Mouse (Mus musculus) forebrain, postnatal 0 days (tissue): Measurements from ENCODE around the gene Pir. TPM values are rescaled to one million over a fixed set of nuclear protein-coding genes. Genes with fewer than 3 reads are reported as not detected.

Experiments
- ATAC-seq: fragments of 200-750 bp; cut with Nextera tagmentation; 2 replicates; pipeline ENCODE4 v1.8.0; 2017; ENCODE audit warnings: mild to moderate bottlenecking, moderate library complexity
- DNase-seq: peaks from one replicate; pipeline ENCODE4 v3.0.0-alpha.2; 2015
- H3K27ac ChIP-seq: fragments of 300-500 bp; sonication (generic); 2 replicates; pipeline ENCODE4 v1.5.1; 2014; ENCODE audit warnings: low read depth, mild to moderate bottlenecking, antibody characterized with exemption, low read length, moderate library complexity, mixed read lengths
- H3K27me3 ChIP-seq: fragments of 300-500 bp; sonication (generic); 2 replicates; pipeline ENCODE4 v1.6.1; 2014; ENCODE audit warnings: mild to moderate bottlenecking, low read length, mixed read lengths; ENCODE audit not compliant: insufficient read depth
- H3K36me3 ChIP-seq: fragments of 300-500 bp; sonication (generic); 2 replicates; pipeline ENCODE4 v1.6.1; 2014; ENCODE audit warnings: mild to moderate bottlenecking, moderate library complexity; ENCODE audit not compliant: insufficient read depth
- H3K4me1 ChIP-seq: fragments of 300-500 bp; sonication (generic); 2 replicates; pipeline ENCODE4 v1.6.1; 2014; ENCODE audit warnings: antibody characterized with exemption; ENCODE audit not compliant: insufficient read depth
- H3K4me2 ChIP-seq: fragments of 300-500 bp; sonication (generic); 2 replicates; pipeline ENCODE4 v1.6.1; 2014; ENCODE audit warnings: low read depth, mild to moderate bottlenecking, moderate library complexity
- H3K4me3 ChIP-seq: fragments of 300-500 bp; sonication (generic); 2 replicates; pipeline ENCODE4 v1.5.1; 2014; ENCODE audit warnings: low read depth, low read length, mixed read lengths
- H3K9ac ChIP-seq: fragments of 300-500 bp; sonication (generic); 2 replicates; pipeline ENCODE4 v1.6.1; 2014; ENCODE audit warnings: mild to moderate bottlenecking
- H3K9me3 ChIP-seq: fragments of 300-500 bp; sonication (generic); 2 replicates; pipeline ENCODE4 v1.6.1; 2016; ENCODE audit warnings: low read length
- CTCF ChIP-seq: sonication (generic); IDR thresholded peaks from 2 replicates; pipeline ENCODE4 v1.5.1; 2016; ENCODE audit warnings: antibody characterized with exemption, control low read depth, low read depth
- WGBS: fragments of 180-500 bp; shearing (Covaris S2); extraction: QIAGEN DNeasy Blood & Tissue Kit; methylation state at CpG from one replicate; pipeline ENCODE4 v1.1.7; 2014; 5-methylcytosine and 5-hydroxymethylcytosine counted together
- polyA plus RNA-seq: library from polyadenylated mRNA; unstranded; fragments of >200 nt; fragmentation: Nextera tagmentation; extraction: Ambion mirVana; gene quantifications from 2 replicates; pipeline ENCODE4 v1.2.1, GENCODE M21; 2015
- total RNA-seq: library from RNA; depleted of rRNA; stranded (reverse); fragments of >200 nt; gene quantifications from 2 replicates; pipeline ENCODE4 v1.2.3, GENCODE M21; 2014; rRNA removed

The Pir gene
- total RNA-seq (1.4 and 3.1 TPM in 2 replicates), polyA plus RNA-seq (4.3 and 6.1 TPM in 2 replicates)

DNA sequence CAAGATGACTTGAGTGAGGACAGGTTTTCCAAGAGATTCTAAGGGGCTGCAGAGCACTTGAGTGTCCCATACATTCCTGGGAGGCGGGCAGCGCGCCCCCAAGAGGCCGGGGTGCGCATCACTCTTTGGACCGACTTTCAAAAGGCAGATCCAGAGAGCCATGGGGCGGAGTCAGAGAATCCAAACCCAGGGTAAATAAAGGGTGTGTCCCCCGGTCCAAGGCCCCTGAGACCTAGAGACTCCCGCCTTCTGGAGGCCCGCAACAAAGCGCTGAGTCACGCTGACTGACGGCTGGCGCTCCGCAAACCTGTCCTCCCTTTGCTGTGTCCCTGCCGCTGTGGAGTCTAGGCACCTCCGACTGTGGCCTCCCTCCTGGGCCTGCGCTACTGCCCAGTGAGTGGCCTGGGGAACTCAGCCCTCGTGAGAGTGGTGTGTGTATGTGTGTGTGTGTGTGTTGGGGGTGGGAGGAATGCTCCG lies at the start of gene Pir:
TSS of gene Pir (plus strand) at position 87 of the 477 bp plus-strand sequence.
- 25% methylated on average over 20 of the region's 20 CpGs for WGBS
- peak; percentile 73 for ATAC-seq

DNA sequence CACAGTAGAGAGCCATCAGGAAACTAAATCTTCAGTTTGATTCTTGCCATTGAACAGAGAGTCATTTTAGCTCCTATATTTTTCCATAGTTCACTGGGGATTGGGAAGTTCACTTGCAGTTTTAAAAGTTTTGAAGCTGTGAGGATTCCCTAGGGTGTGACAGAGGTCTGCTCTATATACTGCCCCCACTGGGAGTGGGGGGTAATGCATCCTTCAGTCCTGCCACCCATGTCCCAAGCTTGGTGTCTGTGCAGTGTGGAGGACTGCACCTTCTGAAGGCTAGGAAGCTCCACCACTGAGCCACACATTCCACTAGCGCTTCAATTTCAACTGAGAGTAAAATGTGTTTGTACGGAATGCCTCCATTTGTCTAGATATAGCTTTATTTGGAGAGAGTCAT lies 47.2 kb upstream of the Pir start:
- no peak overlapping the region for H3K9ac ChIP-seq
- H3K4me3 ChIP-seq: no peak overlapping the region
- no peaks in the 10 kb centered on the region for H3K27me3 ChIP-seq
- H3K4me2 ChIP-seq: no peak overlapping the region
- H3K4me1 ChIP-seq: no peaks in the 10 kb centered on the region
- no peak for DNase-seq
- ATAC-seq: no peak
- H3K9me3 ChIP-seq: no peaks in the 10 kb centered on the region
- TF ChIP-seq CTCF: no peak
- 70% methylated on average over 2 of the region's 2 CpGs for WGBS
- H3K36me3 ChIP-seq: no peaks in the 10 kb centered on the region
- no peak overlapping the region for H3K27ac ChIP-seq

More for the DNA sequence above, at the start of gene Pir:
- TF ChIP-seq CTCF: peak; percentile 37; the same call in 1 of the 2 replicates
- peak within 1 kb of the TSS; percentile 50 for H3K4me2 ChIP-seq
- H3K27me3 ChIP-seq: no peaks in the 10 kb centered on the region
- no peaks in the 10 kb centered on the region for H3K9me3 ChIP-seq
- no peaks in the 10 kb centered on the region for H3K4me1 ChIP-seq
- H3K9ac ChIP-seq: peak within 1 kb of the TSS; percentile 28; the same call in 1 of the 2 replicates
- peak; percentile 39 for DNase-seq
- H3K36me3 ChIP-seq: no peaks in the 10 kb centered on the region
- no peak within 1 kb of the TSS for H3K27ac ChIP-seq
- H3K4me3 ChIP-seq: peak within 1 kb of the TSS; percentile 32

DNA sequence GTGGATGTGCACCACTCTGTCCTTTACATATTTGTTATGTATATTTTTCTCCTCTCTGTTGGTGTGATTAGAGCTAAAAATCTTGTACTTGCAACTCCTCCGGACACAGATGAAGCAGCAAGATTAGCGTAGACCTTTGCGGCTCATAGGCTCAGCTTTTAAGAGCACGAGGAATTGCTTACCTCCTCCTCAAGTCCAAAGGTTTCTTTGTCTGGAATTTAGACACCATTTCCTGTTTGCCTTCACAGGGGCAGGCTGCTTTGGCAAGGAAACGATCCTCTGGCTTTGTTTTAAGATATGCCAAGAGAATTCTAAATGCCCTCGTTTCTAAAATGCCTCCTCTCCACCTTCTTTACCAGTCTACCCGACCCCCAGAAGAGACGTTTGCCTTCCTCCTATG lies 35.8 kb upstream of the Pir start:
- H3K4me3 ChIP-seq: no peak overlapping the region
- H3K9ac ChIP-seq: no peak overlapping the region
- 51% methylated on average over 8 of the region's 8 CpGs for WGBS
- ATAC-seq (no peak), DNase-seq (no peak)
- H3K9me3 ChIP-seq: no peaks in the 10 kb centered on the region
- no peak overlapping the region for H3K27ac ChIP-seq
- no peaks in the 10 kb centered on the region for H3K4me1 ChIP-seq
- H3K4me2 ChIP-seq: no peak overlapping the region
- H3K27me3 ChIP-seq: no peaks in the 10 kb centered on the region
- H3K36me3 ChIP-seq: no peaks in the 10 kb centered on the region
- TF ChIP-seq CTCF: no peak

DNA sequence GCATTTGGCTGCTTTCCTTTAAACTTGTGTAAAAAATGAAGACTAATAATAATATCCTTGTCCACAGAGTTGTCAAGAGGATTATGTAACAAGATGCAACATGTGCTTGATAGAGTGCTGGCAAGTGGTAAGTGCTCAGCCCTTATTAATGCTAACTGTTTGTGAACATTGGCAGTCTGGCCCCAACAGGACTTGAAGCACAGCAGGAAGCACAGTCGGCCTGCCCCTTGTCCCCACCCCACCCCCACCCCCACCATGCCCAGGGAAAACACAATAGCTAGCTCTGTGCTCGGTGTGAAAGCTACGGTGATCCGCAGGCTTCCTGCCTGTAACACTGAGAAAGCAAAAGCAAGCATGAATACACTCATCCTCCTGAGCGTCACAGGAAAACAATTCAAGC lies 23.5 kb upstream of the Pir start:
- ATAC-seq (0 out of 2 replicates have a peak, but pooled peaks have one; percentile 27), DNase-seq (no peak)
- H3K27ac ChIP-seq: no peak overlapping the region
- 0 out of 2 replicates have a peak overlapping the region, but pooled peaks have one; percentile 5 for H3K4me2 ChIP-seq
- H3K4me1 ChIP-seq: no peaks in the 10 kb centered on the region
- H3K4me3 ChIP-seq: no peak overlapping the region
- no peak for TF ChIP-seq CTCF
- H3K9ac ChIP-seq: no peak overlapping the region
- H3K27me3 ChIP-seq: no peaks in the 10 kb centered on the region
- H3K36me3 ChIP-seq: no peaks in the 10 kb centered on the region
- no peaks in the 10 kb centered on the region for H3K9me3 ChIP-seq
- 34% methylated on average over 5 of the region's 5 CpGs for WGBS

DNA sequence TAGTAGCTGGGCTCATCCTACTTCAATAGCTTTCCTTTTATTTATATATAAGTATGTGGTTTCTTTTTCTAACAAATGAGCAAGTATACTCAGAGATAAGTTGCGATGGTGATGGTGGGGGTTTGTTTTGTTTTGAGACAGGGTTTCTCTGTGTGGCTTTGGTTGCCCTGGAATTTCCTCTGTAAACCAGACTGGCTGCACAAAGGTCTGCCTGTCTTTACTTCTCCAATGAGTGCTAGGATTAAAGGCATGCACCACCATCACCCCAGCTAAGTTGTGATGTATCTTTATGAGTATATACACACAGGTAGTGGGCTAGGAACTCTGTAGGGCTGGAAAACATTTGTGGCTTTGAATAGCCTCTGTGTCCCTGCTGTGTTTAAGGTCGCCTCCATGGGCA lies 22.4 kb upstream of the Pir start:
- Histone ChIP-seq H3K27me3 (no peaks in the 10 kb centered on the region), H3K4me3 (no peak overlapping the region), H3K36me3 (no peaks in the 10 kb centered on the region), H3K9me3 (no peaks in the 10 kb centered on the region), H3K4me2 (no peak overlapping the region), H3K4me1 (no peaks in the 10 kb centered on the region), H3K27ac (no peak overlapping the region), H3K9ac (no peak overlapping the region)
- DNase-seq: no peak
- no peak for ATAC-seq
- 67% methylated on average over 2 of the region's 2 CpGs for WGBS
- no peak for TF ChIP-seq CTCF

DNA sequence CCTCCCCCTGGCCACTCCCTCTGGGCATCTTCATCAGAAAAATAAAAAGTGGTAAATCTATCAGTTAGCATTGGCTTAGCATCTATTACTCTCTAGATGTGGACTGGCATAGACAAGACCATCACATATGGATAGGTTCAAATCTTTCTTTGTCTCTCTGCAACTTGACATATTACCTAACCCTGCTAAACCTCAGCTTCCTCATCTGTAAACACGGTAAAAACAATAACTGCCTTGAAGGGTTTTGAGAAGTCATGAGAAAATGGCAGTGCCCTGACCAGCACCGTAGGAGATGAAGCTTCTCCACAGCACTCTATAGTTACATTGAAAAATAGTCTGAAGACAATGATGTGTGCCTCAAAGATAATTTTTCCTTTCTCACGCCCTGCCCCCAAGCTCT lies 12.6 kb upstream of the Pir start:
- H3K9ac ChIP-seq: no peak overlapping the region
- no peaks in the 10 kb centered on the region for H3K9me3 ChIP-seq
- H3K4me2 ChIP-seq: no peak overlapping the region
- no peaks in the 10 kb centered on the region for H3K36me3 ChIP-seq
- 89% methylated on average over 3 of the region's 3 CpGs for WGBS
- DNase-seq (no peak), ATAC-seq (no peak)
- H3K4me1 ChIP-seq: no peaks in the 10 kb centered on the region
- no peaks in the 10 kb centered on the region; the same call in 1 of the 2 replicates for H3K27me3 ChIP-seq
- H3K4me3 ChIP-seq: no peak overlapping the region
- H3K27ac ChIP-seq: no peak overlapping the region
- no peak for TF ChIP-seq CTCF

DNA sequence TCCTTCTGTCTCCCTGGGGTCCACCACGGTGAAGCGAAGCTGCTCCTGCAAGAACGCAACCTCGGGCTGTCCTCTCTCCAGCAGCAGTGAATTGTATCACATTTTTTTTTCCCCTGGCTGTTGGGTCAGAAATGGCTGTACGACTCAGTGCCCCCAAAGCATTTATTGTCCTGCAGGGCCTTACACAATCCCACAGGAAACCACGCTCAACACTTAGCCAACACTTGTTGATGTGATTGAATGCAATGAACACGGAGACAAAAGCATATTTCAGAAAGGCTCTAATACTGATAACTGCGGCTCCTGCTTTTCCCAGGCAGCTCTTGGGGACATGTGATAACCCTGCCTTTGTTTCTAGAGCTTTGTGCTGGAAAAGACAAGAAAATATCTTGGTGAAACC lies 11.1 kb upstream of the Pir start, which contains the start of gene Bmx:
TSS of gene Bmx (minus strand) at position 137 of the 400 bp plus-strand sequence.
- H3K9me3 ChIP-seq: no peaks in the 10 kb centered on the region
- H3K4me3 ChIP-seq: no peak within 1 kb of the TSS
- no peak within 1 kb of the TSS for H3K4me2 ChIP-seq
- 80% methylated on average over 8 of the region's 8 CpGs for WGBS
- H3K4me1 ChIP-seq: no peaks in the 10 kb centered on the region
- H3K27me3 ChIP-seq: no peaks in the 10 kb centered on the region; the same call in 1 of the 2 replicates
- no peak for DNase-seq
- no peak within 1 kb of the TSS for H3K9ac ChIP-seq
- ATAC-seq: no peak
- no peak within 1 kb of the TSS for H3K27ac ChIP-seq
- no peaks in the 10 kb centered on the region for H3K36me3 ChIP-seq
- no peak for TF ChIP-seq CTCF
